Mouse (Mus musculus): ENCODE results near the gene Bmi1. TPM values are rescaled to one million over a fixed set of nuclear protein-coding genes. Genes with fewer than 3 reads are reported as not detected.

The Bmi1 gene
- polyA plus RNA-seq, 1 experiment from 2014 or later: 4.1 TPM

DNA sequence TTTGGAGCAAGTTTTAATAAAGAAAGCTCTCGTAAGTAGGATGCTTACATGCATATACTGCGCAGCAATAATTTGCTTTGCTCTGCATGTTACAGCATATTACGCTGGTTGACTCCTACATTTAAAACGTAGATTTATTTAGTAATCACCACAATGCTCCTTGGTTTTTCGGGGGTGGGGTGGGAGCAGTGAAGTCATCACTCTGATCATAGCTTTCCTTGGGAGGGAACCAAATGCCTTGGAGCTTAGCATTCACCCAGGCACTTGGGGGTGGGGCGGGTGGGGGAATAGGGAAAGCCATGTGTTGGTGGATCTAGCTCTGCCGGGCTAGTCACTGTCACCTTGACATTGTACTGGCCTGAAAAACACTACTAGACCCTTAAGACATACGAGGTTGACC is 18.3 kb downstream of the Bmi1 start:
- Histone ChIP-seq H3K27me3 (peaks cover 94% of the 10 kb centered on the region), H3K4me2 (0 out of 2 replicates have a peak overlapping the region, but pooled peaks have one; percentile 83)
- 5% methylated on average over 8 of the region's 8 CpGs for WGBS (ENCODE audit: insufficient replicate concordance)

DNA sequence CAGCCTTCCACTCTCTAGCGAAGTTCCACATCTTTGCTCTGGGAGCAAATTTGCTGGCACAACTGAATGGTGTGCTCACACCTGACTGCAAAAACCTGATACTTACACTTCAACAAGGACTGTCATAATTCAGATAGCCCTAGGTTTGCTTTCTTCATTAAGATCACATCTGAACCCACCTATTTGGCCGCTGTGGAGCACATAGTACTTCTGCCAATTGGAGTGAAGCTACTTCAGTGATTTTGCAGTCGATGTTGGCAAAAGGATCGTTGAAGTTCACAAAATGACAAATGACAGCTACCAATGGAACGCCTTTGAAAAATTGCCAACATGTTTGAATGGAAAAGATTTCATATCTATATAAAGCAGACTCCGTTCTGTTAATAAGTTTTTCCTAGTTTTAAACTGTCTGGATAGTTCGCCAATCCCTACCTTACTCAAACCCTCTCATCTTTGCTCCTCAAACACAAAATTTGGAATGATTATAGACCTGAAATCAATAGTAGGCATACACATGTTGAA is 18.9 kb downstream of the Bmi1 start:
- H3K9me3 ChIP-seq (replicated peaks): no peaks in the 10 kb centered on the region
- peaks cover 94% of the 10 kb centered on the region for H3K27me3 ChIP-seq
- 0 out of 2 replicates have a peak, but pooled peaks cover 4% of the 10 kb centered on the region for H3K4me1 ChIP-seq (replicated peaks)
- H3K36me3 ChIP-seq (replicated peaks): no peaks in the 10 kb centered on the region
- ATAC-seq (ENCODE audit: insufficient read depth): no peak
- no peak overlapping the region for H3K27ac ChIP-seq (replicated peaks)
- no peak overlapping the region for H3K4me2 ChIP-seq
- H3K4me3 ChIP-seq (replicated peaks): no peak overlapping the region
- H3K9ac ChIP-seq: no peak overlapping the region
- 5% methylated on average over 7 of the region's 7 CpGs for WGBS (ENCODE audit: insufficient replicate concordance)

More for the DNA sequence above, 18.3 kb downstream of the Bmi1 start:
- Histone ChIP-seq H3K27ac (replicated peaks) (no peak overlapping the region), H3K9ac (no peak overlapping the region), H3K4me1 (replicated peaks) (peaks cover 8% of the 10 kb centered on the region), H3K36me3 (replicated peaks) (no peaks in the 10 kb centered on the region), H3K4me3 (replicated peaks) (peak overlapping the region; percentile 61; the same call in 1 of the 2 replicates), H3K9me3 (replicated peaks) (no peaks in the 10 kb centered on the region)
- ATAC-seq (ENCODE audit: insufficient read depth): no peak

DNA sequence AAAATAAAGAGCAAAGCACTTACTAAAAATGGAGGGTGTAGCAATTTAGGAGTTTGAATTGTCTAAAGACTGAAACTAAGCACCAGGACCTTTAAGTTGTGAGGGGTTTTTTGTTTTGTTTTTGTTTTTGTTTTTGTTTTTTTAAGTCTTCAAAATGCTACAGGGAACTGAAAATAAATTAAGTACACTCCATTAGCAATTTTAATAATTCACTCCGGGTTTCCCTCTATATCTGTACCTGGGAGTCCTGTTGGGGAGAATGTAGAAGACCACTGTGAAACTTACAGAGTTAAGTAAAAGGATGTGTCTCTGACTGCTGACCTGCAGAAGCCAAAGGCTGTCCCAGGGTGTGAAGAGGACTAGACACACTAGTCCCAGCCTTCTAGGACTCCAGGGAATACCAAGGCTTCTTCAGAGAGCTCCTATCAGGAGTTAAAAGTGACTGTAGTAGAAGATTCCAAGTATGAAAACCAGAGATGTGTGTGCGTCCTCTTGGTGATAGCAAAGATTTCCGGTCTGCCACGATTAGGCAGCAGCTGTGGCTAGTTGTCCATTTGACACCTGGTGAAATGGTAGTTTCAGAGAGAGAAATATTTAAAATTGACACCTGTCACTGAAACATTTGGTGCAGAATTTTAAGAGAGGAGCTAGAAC is 20.9 kb downstream of the Bmi1 start:
- H3K27me3 ChIP-seq: peaks cover 90% of the 10 kb centered on the region

DNA sequence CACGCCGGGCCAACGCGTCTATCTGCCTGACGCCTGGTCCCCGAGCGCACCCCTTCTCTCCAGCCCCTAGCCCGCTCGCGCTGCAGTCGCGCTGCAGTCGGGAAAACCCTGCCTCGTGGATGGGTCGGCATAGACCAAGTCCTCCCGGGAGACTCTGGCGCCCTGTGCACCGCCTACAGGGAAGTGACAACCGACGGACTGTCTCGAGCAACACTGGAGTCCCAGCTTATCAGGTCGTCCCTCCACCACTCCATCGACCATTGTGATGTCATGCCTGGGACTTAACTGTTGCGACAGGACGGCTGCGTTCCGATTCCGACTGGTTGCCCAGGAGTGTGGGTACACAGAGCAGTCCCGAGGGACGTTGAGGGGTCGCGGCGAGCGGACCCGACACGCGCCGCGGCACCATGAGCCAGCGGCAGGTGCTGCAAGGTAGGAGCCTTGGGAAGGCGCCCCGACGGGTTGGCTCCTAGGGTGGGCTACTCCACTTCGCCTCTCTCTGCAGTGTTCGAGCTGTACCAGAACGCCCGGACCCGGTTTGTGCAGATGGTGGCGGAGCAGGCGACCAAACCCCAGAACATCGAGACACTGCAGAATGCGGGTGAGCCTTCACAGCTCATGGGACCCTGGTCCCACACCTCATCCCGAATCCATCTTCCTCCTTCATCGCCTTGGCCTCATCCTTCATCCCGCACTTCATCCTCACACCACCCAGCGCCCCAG is 22.0 kb downstream of the Bmi1 start:
- 1% methylated on average over 56 of the region's 56 CpGs for WGBS (ENCODE audit: insufficient replicate concordance)
- Histone ChIP-seq H3K27ac (replicated peaks) (no peak overlapping the region), H3K9me3 (replicated peaks) (no peaks in the 10 kb centered on the region), H3K36me3 (replicated peaks) (no peaks in the 10 kb centered on the region), H3K4me1 (replicated peaks) (0 out of 2 replicates have a peak, but pooled peaks cover 4% of the 10 kb centered on the region), H3K27me3 (peaks cover 84% of the 10 kb centered on the region), H3K9ac (no peak overlapping the region), H3K4me2 (peak overlapping the region; percentile 18; the same call in 1 of the 2 replicates), H3K4me3 (replicated peaks) (0 out of 2 replicates have a peak overlapping the region, but pooled peaks have one; percentile 12)
- no peak for ATAC-seq (ENCODE audit: insufficient read depth)

More for the DNA sequence above, 20.9 kb downstream of the Bmi1 start:
- under 1% methylated on average over 4 of the region's 4 CpGs for WGBS (ENCODE audit: insufficient replicate concordance)
- Histone ChIP-seq H3K9ac (no peak overlapping the region), H3K9me3 (replicated peaks) (no peaks in the 10 kb centered on the region), H3K4me3 (replicated peaks) (no peak overlapping the region), H3K4me1 (replicated peaks) (0 out of 2 replicates have a peak, but pooled peaks cover 4% of the 10 kb centered on the region), H3K27ac (replicated peaks) (no peak overlapping the region), H3K4me2 (no peak overlapping the region), H3K36me3 (replicated peaks) (no peaks in the 10 kb centered on the region)
- no peak for ATAC-seq (ENCODE audit: insufficient read depth)

DNA sequence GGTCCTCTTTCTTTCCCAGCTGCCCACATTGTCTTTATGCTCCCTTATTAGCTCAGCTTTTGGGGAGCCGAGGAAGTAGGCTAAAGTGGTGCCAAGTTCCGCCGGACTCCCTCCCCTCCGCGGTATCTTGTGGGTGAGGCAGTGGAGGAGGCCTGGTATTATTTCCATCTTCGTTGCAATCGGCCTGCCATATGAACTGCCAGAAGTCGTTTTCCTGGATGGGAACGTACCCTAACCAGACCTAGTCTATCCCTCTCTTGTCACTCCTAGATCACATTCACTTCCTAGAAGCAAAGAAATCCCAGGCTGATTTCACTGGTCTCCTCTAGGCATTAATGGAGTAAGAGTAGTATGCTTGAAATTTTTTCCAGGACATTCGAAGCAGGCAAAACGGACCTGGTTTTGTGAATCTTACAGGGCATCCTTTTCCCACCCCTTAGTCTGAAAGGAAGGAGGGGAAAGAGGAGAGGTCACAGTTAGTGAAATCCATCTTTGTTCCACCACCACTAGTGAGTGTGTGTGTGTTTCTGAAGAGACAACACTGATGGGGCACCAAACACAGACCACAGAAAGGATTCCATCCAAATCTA is 22.7 kb downstream of the Bmi1 start:
- 2% methylated on average over 11 of the region's 11 CpGs for WGBS (ENCODE audit: insufficient replicate concordance)
- Histone ChIP-seq H3K36me3 (replicated peaks) (no peaks in the 10 kb centered on the region), H3K4me1 (replicated peaks) (0 out of 2 replicates have a peak, but pooled peaks cover 4% of the 10 kb centered on the region), H3K27me3 (peaks cover 82% of the 10 kb centered on the region), H3K4me3 (replicated peaks) (no peak overlapping the region), H3K4me2 (no peak overlapping the region), H3K9me3 (replicated peaks) (no peaks in the 10 kb centered on the region), H3K27ac (replicated peaks) (no peak overlapping the region), H3K9ac (no peak overlapping the region)
- ATAC-seq (ENCODE audit: insufficient read depth): no peak

DNA sequence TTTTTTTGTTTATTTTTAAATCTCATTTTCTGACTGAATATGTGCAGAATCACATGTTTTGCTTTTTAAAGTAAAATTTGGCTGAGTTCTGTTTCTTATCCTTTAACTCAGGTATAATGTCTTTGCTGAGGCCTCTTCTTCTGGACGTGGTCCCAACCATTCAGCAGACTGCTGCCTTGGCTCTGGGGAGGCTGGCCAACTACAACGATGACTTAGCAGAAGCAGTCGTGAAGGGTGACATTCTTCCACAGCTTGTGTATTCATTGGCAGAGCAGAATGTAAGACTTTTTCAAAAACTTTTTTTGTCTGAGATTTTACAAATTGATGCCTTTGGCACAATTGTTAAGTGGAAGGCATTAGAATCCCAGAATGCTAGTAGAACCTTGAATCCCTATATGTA is 33.5 kb downstream of the Bmi1 start:
- H3K4me2 ChIP-seq: no peak overlapping the region
- no peaks in the 10 kb centered on the region for H3K4me1 ChIP-seq (replicated peaks)
- WGBS (ENCODE audit: insufficient replicate concordance): 35% methylated on average over 3 of the region's 3 CpGs
- no peak overlapping the region for H3K4me3 ChIP-seq (replicated peaks)
- no peaks in the 10 kb centered on the region for H3K27me3 ChIP-seq
- H3K27ac ChIP-seq (replicated peaks): no peak overlapping the region
- ATAC-seq (ENCODE audit: insufficient read depth): no peak
- no peak overlapping the region for H3K9ac ChIP-seq
- no peaks in the 10 kb centered on the region for H3K9me3 ChIP-seq (replicated peaks)
- no peaks in the 10 kb centered on the region for H3K36me3 ChIP-seq (replicated peaks)

DNA sequence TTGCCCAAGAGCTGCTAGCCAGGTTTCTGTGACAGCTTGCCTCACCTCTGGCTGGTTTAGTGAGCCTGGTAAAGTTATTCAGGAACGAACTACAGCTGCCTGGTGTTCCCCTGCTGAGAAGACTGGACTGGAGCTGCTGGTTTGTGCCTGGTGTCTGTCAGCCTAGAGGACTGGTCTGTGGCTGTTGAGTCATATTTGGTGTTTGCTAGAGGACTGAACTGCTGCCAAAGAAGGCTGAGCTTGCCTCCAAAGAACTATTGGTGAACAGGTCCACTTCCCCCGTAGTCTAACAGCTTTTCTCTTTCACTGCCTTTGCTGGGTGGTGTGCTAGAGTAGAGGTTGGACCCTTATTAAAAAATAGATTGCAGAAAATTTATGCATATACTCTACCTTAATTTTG is 36.3 kb downstream of the Bmi1 start:
- Histone ChIP-seq H3K9ac (no peak overlapping the region), H3K4me3 (replicated peaks) (no peak overlapping the region), H3K36me3 (replicated peaks) (no peaks in the 10 kb centered on the region), H3K27ac (replicated peaks) (no peak overlapping the region), H3K4me2 (no peak overlapping the region), H3K4me1 (replicated peaks) (no peaks in the 10 kb centered on the region), H3K9me3 (replicated peaks) (no peaks in the 10 kb centered on the region), H3K27me3 (no peaks in the 10 kb centered on the region)
- ATAC-seq (ENCODE audit: insufficient read depth): no peak
- WGBS (ENCODE audit: insufficient replicate concordance): 55% methylated on average over 2 of the region's 2 CpGs

DNA sequence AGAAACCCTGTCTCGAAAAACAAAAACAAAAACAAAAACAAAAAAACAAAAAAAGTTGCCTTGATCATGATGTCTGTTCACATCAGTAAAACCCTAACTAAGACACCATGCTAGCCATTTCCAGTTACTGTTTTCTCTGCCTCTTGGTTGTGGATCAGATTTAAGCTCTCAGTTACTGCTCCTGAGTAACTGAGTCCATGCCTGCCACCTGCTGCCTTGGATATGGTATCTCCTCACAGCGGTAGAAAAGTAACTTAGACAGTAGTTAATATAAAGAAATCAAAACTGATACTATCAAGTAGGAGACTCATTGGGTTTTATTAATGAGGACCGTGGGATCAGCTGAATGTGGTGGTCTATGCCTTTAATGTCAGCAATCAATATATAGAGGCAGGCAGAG is 37.5 kb downstream of the Bmi1 start:
- H3K9ac ChIP-seq: no peak overlapping the region

DNA sequence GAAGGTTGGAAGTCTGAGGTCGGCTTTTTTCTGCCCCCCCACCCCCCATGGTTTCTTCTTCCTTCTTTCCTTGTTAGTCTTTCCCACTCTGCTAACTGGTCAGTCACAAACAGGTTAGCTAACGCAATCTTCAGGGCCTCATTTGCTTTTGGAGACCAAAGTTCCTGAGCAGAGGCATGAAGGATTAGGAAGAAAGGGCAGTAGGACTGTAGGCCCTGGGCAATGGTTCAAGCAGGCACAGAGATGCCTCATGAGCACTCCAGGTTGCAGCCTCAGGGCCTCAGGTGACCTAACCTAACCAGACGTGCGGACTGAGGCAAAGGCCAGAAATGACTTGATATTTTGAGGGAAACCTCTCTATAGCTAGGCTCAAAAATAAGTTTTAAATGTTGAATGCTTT is 41.7 kb downstream of the Bmi1 start:
- Histone ChIP-seq H3K27ac (replicated peaks) (no peak overlapping the region), H3K9me3 (replicated peaks) (no peaks in the 10 kb centered on the region), H3K4me2 (no peak overlapping the region), H3K4me1 (replicated peaks) (no peaks in the 10 kb centered on the region), H3K9ac (no peak overlapping the region), H3K4me3 (replicated peaks) (no peak overlapping the region), H3K36me3 (replicated peaks) (no peaks in the 10 kb centered on the region), H3K27me3 (no peaks in the 10 kb centered on the region)
- 64% methylated on average over 4 of the region's 4 CpGs for WGBS (ENCODE audit: insufficient replicate concordance)
- no peak for ATAC-seq (ENCODE audit: insufficient read depth)

More for the DNA sequence above, 37.5 kb downstream of the Bmi1 start:
- Histone ChIP-seq H3K4me2 (no peak overlapping the region), H3K4me1 (replicated peaks) (no peaks in the 10 kb centered on the region), H3K27ac (replicated peaks) (no peak overlapping the region), H3K4me3 (replicated peaks) (no peak overlapping the region), H3K27me3 (no peaks in the 10 kb centered on the region), H3K9me3 (replicated peaks) (no peaks in the 10 kb centered on the region), H3K36me3 (replicated peaks) (no peaks in the 10 kb centered on the region)
- WGBS (ENCODE audit: insufficient replicate concordance): 42% methylated on average over 3 of the region's 3 CpGs
- no peak for ATAC-seq (ENCODE audit: insufficient read depth)

DNA sequence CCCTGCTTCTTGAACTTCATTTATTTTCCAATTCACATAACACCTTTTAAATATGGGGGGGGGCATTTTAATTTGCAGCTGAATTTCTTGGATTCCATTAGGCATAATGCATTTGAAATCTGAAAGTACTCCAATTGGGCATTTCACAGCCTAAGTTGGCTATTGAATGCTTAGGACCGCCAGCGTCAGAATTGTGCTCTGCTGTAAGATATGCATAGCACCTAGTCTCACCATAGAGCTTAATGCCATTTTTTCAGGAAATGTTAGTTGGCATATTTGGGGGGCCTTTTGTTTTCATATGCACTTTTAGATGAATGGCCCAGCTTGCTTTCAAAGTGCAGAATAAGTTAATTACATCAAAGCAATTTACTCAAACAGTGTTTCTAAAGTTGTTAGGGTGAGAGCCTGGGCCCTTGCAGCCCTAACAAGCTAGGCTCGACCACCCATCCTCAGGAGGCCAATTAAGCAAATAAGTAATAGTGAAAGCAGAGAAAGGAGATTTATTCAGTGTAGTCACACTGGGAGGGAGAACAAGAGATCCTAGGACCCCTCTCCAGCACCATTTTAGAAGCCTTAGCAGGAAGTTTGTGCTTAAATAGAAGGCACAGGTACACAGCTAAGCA is 45.5 kb downstream of the Bmi1 start:
- 50% methylated on average over 3 of the region's 3 CpGs for WGBS (ENCODE audit: insufficient replicate concordance)
- Histone ChIP-seq H3K36me3 (replicated peaks) (no peaks in the 10 kb centered on the region), H3K9me3 (replicated peaks) (no peaks in the 10 kb centered on the region), H3K27me3 (no peaks in the 10 kb centered on the region), H3K27ac (replicated peaks) (no peak overlapping the region), H3K4me1 (replicated peaks) (no peaks in the 10 kb centered on the region), H3K9ac (no peak overlapping the region), H3K4me2 (no peak overlapping the region), H3K4me3 (replicated peaks) (no peak overlapping the region)
- no peak for ATAC-seq (ENCODE audit: insufficient read depth)

DNA sequence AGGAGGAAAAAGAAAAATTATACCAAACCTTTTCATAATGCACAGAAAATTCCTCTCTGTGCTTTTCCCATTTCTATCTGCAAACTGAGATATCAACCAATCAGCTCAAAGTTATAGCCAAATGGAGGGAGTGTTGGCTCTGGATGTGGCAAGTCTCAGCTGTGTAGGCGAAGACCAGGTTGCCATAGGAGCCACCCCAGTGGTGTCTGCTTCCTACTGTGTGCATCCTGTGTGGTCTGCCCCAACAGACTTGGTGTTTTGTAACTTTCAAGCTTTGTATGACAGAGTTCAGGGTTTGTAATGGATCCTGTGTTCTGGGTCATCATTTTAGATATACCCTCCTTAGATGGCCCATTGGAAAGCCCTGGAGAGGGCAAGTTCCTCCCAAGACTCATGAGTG is 47.6 kb downstream of the Bmi1 start:
- no peak overlapping the region for H3K4me3 ChIP-seq (replicated peaks)
- H3K9me3 ChIP-seq (replicated peaks): no peaks in the 10 kb centered on the region
- 43% methylated on average over 1 of the region's 1 CpGs for WGBS (ENCODE audit: insufficient replicate concordance)
- no peak overlapping the region for H3K9ac ChIP-seq
- no peak for ATAC-seq (ENCODE audit: insufficient read depth)
- no peak overlapping the region for H3K4me2 ChIP-seq
- H3K27me3 ChIP-seq: no peaks in the 10 kb centered on the region
- no peak overlapping the region for H3K27ac ChIP-seq (replicated peaks)
- H3K4me1 ChIP-seq (replicated peaks): no peaks in the 10 kb centered on the region
- no peaks in the 10 kb centered on the region for H3K36me3 ChIP-seq (replicated peaks)
